Mouse (Mus musculus) lung, postnatal 0 days (tissue): ENCODE measurements around the gene Mettl15.

Source experiments
- CTCF ChIP-seq: IDR thresholded peaks from 2 replicates; pipeline ENCODE4 v1.5.1; 2016; ENCODE audit warnings: antibody characterized with exemption, mild to moderate bottlenecking
- EP300 ChIP-seq: IDR thresholded peaks from 2 replicates; pipeline ENCODE4 v1.6.1; 2016; ENCODE audit warnings: antibody characterized with exemption, mild to moderate bottlenecking, control low read depth

DNA sequence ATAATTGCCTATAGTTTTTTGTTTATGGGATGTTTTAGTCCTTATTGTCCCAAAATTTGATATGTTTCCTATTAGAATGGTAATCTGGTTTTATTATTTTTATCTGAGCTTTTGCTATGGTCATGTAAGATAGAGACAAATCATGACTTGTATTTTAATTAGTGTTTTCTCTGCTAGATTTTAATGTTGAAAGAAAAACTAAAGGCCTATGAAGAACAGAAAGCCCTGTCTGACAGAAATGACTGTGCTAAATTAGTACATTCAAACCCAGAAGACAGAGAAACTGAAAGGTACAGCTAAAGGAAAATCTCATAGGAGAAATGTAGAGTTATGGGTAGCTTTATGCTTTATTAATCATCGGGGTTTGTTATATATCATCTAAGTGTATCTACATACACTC lies 17.6 kb upstream of the Mettl15 start:
- TF ChIP-seq CTCF (no peak), EP300 (no peak)
